Mouse (Mus musculus) embryo, embryonic 10.5 days (tissue): Measurements from ENCODE around the gene Parp9.
A peak's percentile ranks its signal among the peaks of the same experiment; 100 is the strongest.
"Not testable (repeated sequence)": the region's sequence is repeated elsewhere in the genome, so short reads cannot be mapped to it uniquely, and the experiment has no call there.

ENCODE experiments used
- DNase-seq: peaks from one replicate; pipeline ENCODE4 v3.0.0-alpha.2; 2015; ENCODE audit warnings: low spot score

Gene Parp9

DNA sequence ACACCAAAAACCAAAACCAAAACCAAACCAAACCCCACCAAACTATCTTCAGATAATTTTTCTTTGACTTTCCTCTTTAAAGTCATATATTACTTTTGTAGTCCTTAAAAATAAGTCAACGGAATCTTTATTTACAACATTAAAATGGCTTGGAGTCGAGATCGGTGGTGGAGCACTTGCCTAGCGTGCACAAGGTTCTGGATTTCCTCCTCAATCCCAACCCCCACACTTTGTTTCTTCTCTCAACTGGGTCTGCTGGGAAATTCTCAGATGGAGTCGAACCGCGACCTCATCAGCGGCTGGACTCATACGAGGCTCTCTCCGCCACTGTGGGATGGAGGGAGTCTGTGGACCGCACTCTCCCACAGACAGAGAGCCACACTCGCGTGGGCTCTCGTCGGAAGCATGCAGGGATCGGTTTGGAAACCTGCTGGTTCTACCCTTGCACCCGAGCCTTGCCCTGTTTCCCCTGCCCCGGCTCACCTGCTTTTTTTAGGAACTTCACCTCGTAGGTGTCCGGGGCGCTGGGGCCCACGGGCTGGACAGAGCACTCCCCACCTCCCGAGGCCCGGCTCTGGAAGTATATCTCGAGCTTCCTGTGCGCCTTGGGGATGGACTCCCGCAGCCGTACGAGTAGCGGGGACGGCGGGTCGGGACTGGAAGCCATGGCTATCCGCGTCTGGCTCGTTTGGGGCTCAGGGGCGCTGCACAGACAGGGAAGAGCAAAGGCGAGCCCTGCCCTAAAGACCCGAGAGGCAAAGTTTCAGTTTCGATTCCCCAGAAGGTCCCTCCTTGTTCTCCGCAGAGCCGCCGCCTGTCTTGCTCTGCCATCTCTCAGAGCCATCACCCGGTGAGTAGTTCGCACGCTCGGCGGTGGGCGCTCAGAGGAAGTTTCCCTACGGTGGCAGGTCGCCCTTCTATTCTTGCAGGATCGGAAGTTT is at the start of gene Parp9, which contains the start of gene Dtx3l:
Parp9 (plus strand) TSS at position 260 of the 941 bp plus-strand sequence.
Dtx3l (minus strand) TSS at position 941 of the 941 bp plus-strand sequence.
- peak; percentile 53 for DNase-seq

DNA sequence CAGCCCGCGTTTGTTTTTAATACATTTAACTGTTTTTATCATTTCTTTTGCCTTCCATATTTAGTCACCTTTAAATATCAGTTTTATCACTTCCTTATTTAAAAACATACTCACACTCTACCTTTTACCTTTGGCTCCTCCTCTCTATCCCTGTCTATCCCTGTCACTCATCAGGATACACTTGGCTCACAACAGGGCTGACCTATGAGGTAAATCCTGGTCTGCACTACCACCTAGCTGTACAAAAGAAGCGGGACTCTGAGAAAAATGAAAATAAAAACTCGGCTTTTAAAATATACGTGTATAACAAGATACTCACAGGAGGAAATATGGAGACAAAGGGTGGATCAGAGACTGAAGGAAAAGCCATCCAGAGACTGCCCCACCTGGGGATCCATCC is 49.4 kb upstream of the Parp9 start:
- DNase-seq, result no peak

DNA sequence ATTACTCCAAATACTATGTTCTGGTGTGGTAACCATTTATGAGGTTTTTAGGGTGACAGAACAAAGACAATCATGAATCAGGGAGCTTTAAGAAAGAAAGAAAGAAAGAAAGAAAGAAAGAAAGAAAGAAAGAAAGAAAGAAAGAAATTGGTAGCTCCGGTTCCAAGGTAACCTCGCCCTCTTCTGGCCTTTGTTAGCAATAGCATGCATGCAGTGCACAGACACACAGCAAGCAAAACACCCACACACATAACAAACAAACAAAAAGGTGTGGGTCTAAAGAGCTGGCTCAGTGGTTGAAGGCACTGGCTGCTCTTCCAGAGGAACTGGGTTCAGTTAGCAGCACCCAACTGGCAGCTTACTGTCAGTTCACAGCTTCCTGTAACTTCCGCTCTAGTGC is 47.6 kb upstream of the Parp9 start:
- peak; percentile 16 for DNase-seq

DNA sequence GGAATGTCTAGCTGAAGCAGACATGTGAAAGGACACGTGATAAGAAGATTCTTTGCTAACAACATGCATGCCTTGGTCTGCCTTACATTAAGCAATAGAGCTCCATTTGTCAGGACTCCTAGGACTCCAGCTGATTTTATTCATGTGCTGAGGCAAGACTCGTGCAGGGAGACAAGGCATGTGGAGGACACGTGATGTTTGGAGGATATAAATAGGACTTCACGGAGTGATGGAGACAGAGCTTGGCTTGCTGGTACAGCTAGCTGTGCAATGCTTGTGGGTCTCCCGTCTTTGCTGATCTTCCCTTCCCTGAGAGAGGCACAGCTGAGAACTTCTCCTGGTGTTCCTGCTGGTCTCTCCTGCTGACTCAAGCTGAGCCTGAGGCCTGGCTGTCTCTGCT is 46.7 kb upstream of the Parp9 start:
- not testable (repeated sequence) for DNase-seq

DNA sequence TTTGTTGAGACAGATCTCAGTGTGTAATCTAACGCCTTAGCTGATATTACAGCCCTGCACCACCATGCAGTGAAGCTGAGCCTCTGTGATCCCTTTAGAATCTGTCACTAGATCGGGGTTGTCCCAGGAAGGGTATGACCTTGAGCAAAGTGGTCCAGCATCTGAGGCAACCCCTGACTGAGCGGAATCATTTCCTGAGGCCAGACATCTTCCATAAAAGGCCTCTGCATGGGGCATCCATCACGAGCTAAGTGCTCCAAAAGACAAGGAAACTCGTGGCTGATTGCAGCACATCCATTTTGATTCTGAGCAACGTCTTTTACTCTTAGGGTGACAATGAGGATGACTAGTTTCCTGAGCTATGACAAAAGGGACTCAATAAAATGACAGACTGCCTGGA is 43.3 kb upstream of the Parp9 start:
- no peak for DNase-seq

DNA sequence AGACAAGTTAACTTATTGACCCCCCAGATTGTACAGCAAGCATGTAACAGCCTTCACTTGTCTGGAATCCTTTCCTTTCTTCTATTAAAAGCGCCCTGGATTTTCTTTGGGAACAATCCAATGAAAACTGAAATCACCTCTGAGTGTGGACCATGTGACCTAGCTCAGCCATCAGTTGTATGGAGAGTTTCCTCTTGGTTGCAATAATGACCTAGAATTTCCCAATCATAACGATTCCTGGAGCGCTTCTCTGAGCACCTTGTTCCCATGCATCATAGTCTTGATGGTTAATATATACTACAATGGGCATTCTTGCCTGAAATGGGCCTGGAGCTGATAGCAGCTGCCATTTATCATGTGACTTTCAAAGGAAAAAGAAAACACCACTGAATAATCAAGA is 37.7 kb upstream of the Parp9 start:
- no peak for DNase-seq

DNA sequence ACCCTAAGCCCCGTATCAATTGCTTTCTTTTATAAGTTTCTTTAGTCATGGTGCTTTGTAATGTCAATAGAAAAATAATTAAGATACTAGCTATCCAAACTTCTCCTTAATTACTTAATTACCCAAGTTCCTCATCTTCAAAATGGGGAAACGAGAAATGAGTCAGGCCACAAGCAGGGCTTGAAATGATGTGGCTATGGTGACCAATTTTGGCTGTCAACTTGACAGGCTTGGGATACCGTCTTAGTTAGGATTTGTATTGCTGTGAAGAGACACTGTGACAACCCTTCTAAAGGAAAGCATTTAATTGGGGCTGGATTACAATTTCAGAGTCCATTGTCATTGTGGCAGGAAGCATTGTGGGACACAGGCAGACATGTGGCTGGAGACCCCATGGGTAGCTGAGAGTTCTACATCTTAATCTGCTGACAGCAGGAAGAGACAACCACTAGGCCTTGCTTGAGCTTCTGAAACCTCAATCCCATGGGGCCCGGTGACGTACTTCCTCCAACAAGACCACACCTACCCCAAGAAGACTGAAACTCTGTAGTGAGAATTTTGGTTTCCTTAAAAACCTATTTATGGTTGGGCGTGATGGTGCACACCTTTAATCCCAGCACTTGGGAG is 35.1 kb upstream of the Parp9 start:
- no peak for DNase-seq

DNA sequence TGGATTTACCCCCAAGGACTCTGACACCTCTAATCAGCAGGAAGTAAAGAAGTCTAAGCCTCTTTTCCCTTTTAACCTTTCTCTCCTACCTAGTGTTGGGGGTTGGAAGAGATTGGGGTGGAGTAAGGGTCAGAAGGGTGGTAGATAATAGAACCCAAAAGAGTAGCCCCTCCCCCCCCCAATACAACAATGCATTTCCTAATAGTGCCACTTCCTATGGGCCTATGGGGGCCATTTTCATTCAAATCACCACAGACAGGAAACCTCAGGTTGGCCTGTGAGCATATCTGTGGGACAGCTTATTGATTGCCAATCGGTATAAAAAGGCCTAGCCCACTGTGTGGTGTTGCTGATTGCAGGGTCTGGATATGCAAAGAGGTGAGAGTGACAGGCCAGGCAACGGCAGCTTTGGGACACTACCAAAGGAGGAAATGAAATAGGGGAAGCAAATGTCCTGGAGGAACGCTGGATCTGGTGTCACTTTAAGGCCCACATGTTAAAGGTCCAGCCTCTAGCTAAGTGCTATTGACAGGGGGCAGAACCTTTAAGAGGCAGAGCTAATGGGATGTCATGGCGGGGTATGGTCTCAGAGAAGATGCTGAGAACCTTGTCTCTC is 34.0 kb upstream of the Parp9 start:
- DNase-seq, result no peak

DNA sequence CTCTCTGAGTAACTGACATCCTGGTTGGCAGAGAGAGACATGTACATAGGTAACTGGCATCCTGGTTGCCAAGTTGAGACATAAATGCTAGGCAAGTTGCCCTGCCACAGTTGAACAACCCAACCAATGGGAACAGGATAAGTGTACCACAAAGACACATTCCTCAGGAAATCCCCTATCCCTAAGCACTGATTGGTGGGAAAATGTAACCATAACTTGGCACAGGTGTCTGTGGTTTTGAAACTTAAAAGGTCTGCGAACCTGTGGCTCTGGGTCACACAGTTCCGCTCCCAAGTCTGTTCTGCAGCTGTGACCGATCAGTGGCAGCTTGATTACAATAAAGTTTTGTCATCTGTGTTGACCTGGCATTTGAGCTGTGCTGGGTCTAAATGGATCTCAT is 32.9 kb upstream of the Parp9 start:
- no peak for DNase-seq

DNA sequence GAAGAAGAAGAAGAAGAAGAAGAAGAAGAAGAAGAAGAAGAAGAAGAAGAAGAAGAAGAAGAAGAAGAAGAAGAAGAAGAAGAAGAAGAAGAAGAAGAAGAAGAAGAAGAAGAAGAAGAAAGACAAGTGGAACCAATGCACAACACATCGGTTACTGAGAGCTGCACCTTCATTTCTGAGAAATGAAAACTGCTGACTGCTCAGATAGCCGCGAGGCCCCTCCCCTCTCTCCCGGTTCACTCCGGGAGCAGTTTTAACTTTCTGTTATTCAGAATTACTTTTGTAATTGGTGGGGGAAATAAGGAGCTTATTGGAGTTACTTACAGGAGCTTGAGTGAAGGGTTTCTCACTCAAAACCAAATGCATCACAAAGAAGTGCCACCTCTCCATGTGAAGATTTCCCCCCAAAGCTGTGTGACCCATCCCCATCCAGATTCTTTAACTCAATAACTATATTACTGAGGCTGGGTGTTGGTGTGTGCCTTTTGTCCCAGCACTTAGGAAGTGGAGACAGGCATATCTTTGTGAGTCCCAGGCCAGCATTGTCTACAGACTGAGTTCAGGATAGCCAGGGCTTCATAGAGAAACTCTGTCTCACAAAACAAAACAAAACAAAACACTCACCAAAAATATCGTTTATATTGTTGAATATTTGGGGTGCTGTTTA is 32.3 kb upstream of the Parp9 start:
- DNase-seq, result no peak

DNA sequence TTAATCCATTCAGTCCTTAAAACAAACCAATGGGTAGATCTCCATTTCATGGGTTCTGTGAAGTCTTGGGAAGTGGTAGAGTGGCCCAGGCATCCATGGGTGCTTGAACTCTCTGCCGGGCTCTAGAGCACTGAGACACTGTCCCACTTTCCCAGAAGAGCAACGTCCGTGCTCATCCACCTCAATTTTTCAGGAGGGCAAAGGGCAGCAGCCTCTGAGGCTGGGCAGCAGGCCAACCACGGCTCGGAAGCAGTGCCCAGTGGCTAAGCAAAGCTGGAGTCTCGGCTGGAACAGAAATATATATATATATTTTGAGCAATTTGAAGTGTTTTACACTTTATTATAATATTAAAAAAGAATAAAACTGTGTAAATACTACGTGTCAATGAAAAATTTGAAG is 31.4 kb upstream of the Parp9 start:
- no peak for DNase-seq

DNA sequence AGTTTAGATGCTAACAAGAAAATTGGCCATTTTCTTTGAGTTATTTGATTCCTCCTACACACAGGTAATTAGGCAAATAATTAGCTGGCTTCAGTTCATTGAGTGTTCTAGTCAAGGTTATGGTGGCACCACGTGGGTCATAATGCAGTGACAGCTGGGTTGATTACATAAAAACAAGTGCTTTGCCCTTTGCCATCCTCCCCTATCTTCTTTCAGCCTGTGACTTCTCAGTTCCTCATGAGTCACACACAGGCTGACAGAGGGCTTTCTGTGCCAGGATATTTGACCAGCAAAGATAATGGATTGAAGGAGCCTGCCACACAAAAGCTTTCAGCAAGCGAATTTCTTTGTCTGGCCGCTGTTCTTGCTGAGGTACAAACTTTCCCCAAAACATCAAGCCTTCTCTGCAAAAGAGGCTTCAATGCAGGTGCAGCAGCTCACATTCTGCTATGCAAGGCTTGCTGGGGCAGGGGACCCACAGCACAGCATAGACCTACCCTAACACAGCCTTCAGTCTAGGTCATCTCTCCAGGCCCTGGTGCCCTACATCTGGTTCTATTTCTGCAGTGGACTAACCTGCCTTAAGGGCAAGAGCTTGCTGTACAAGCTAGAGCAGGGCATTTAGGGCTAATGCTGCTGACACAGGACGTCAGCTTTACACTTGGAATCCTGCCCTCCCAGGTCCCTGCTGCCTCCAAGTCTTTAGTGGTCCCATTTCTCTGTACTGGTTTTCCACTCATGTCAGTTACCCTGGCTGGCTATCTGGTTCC is 30.7 kb upstream of the Parp9 start:
- peak; percentile 9 for DNase-seq

DNA sequence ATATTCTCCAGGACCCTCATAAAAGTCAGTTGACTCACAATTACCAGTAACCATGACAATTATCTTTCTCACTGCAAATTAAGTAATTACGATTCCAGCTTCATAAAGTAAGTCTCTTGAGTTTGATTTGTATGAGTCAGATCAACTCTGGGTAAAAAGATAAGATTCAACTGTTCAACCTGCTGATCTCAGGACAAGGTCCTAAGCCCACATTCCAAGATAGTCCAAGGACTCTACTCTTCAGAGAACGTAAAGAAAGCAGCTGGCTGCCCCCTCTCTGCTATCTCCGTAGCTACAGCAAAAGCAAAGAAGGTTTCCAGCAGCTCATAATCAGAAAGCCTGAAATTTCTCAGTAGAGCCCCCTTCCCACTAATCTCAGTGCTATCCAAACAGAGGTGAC is 26.8 kb upstream of the Parp9 start:
- no peak for DNase-seq

DNA sequence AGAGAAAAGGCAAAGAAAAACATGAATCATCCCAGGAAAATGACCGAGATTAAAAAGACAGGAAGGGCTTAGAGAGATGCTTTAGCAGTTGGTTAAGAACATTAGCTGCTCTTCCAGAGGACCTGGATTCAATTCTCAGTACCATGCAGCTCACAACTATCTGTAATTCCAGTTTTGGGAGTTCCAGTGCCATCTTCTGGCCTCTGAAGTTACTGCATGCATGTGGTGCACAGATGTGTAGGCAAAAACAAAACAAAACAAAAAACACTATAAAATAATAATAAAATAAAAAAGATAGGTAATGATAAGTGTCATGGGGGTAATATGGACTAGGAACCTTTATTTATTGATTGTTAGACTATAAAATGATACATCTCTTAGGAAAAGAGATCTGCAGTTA is 24.7 kb upstream of the Parp9 start:
- DNase-seq, result peak; percentile 48

DNA sequence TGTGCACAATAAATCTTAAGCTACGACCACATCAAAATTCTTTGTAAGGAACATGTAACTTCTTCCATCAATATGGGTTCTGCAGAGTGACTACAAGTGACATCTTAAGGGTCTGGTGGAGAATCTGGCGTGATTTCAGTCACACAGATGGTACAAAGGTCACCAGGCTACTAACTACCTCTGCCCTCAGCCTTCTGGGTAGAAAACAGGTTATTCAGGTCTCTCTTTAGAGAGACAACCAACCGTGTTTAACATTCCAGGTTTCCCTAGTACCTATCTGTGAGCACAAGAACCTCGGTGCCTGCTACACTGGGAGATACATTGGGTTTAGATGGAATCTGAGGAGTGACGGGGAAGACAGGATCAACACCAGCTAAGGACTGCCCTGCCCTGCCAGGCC is 24.0 kb upstream of the Parp9 start:
- no peak for DNase-seq

DNA sequence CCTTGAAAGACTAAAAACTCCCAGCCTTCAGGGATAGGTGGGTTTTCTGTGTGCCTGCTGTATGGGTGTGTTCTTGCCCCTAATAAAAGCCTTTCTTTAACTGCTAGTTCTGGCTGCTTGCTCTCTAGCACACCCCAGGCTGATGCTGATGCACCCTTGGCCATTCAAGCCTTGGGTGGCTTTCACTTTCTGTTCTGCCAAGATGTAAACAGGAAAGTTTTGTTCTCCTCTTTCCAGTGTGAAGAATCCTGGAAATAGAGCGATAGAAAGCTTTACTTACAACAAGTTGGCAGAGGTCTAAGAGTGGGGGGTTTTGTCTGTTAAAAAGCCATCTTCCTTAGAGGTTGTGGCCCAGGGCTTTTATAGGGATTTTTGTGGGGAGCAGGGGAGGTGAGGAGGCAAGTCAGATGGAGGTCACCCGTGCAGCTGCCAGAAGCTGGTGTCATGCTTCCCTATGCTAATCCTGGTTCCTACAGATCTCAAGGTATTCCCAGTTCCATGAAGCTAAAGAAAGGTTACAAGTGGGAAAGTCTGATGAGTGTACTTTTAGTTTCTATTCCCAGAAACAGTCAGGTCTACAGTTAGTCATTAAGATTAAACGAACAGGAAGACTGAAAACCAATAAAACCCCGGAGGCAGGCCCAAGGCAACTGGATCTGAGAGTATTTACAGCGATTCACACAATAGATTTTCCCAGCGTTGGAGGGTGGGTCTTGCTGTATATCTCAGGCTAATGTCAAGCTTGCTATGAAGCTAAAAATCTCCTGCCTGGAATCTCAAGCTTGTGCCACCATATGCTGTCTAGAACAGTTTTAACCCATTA is 19.3 kb upstream of the Parp9 start:
- DNase-seq, result no peak

DNA sequence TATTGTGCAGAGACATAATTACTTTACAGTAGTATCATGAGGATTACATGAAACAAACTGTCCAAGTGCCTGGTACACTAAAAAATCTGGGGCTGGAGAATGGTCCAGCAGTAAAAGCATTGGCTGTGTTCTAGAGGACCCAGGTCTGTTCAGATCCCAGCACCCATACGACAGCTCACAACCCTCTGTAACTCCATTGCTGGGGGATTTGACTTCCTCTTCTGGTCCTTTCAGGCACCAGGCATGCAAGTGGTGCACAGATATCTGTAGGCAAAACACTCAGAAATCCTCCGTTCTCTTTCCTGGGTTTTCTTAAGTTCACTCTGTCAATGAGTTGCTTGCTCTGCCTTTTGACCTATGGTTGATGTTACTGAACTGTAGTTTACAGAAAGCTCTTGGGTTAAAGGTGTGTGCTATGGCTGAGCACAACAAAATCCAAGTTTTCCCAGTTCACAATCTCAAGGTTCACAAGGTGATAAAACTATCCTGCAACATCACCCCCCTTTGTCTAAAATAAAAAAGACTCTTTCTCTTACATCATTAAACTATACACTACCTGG is 16.5 kb upstream of the Parp9 start:
- DNase-seq, result no peak

DNA sequence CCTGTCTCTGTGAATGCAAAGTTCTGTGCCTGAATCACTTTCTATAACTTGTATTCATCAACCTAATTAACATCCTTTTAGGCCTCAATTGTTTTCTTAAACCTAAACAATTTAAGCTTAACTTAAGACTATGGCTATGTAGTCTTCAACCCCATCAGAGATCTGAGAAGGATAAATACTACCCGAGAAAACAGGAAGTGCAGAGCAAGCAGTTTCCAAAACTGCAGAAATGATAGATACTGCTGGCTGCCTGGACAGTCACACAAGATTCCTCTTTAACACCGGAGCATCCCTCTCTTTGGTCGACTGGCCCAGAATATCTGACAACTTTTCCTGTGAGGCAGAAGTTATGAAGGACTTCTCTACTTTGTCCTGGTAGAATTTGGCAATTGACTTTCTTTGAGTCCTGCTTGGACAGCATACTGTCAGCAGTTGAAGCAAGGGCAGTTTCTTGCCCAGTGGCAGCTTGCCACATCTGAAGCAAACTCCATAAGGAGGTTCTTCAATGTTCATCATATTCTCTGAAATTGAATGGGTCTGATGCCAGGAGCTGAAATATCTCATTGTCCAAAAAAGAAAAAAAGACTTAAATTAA is 15.9 kb upstream of the Parp9 start:
- no peak for DNase-seq

DNA sequence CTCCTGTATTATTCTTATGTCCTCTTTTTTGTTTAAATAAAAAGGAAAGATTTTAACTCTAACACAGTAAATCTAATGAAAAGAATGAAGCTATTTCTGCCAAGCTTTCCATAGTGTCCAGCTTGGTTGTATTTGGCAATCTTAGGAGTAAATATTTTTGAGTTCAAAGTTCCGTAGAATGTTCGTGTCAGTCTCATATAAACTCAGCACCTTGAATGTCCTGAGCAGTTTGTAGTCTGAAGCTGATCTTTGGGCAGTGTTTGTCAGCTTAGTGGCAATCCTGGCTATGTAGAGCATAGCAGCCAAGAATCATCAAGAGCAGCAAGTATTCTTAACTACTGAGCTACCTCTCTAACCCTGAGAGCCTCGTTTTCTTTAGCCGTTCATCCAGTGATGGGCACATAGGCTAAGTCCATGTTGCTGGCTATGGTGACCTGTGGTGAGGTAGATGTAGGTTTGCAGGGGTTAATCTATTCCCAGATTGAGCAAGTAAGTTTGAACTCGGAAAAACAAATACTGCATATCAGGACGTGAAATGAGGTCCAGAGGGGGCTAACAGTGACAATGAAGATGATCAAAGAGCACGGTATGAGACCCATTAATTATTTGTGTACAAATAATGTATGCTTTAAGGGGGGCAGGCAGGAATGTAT is 14.6 kb upstream of the Parp9 start:
- no peak for DNase-seq

DNA sequence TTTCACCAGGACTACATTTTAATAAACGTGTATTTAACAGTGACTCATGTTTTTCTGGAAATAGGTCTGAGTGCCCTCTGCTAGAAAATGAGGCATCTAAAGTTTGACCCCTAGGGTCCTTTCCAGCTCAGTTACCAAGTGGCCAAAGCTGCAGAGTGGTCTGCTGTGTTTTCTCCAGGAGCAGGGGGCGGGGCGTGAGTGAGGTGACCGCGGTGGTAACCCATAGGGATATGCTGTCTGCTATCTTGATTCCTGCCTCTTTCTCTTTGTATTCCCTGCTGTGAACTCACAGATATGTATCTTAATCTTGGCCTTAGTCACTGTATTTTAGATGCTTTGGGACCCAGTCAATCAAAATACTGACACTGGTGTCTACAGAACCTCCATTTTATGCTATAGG is 13.9 kb upstream of the Parp9 start:
- no peak for DNase-seq
